In the genomic region with DNA sequence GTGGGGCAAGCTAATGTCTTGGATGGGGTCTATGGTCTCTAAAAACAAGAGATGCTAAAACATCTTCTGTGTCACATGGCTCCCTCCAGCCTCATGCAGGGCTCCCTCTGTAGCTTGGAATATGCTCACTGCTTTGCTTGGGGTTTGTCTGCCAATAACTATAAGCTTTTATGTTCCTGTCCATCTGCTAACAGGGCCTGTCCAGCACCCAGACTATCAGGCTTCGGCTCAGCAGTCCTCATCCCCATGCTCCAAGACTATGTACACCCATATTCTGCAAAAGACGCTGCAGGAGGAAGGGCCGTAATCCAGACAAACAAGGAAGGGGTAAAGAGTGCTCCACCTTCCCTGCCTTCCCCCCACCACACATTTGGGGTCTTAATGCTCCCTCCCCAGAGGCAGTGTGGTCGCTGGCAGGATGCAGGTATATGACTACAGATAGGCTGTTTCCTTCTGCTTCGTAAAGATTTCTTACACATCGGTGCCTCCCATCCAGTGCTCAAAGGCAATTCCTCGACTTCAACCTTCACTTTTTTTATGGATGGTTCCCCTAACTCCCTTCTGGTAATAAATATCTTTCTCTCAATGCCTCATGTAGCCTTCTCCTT, we compare ENCODE assay signal across 13 mouse cellular contexts.
"Had no signal": no experiment of that assay in that cellular context is flagged by ENCODE, and none has a peak within 500 bp of the region (broad histone marks: within the 10 kb centered on the region; RNA-seq: fewer than 3 reads in every experiment).

No protein-coding gene starts in this region.

- H3K4me3 ChIP-seq: limb, embryonic 15.5 days; liver, embryonic 12.5 days; megakaryocyte, embryonic 14.5 days; midbrain, embryonic 12.5 days had no signal

- H3K9me3 ChIP-seq: limb, embryonic 15.5 days; liver, embryonic 12.5 days; megakaryocyte, embryonic 14.5 days; midbrain, embryonic 12.5 days had no signal

- DNase-seq: kidney, adult 18-20 months; kidney, postnatal 14 days; layer of hippocampus, adult 9-11 months; layer of hippocampus, postnatal 36 days; lung, embryonic 14.5 days; lung, postnatal 10 days; lung, postnatal 4 days; right cerebral cortex, adult 18-20 months had no signal

- H3K27me3 ChIP-seq: limb, embryonic 15.5 days; liver, embryonic 12.5 days; midbrain, embryonic 12.5 days had no signal

- H3K9ac ChIP-seq: limb, embryonic 15.5 days; liver, embryonic 12.5 days; lung, embryonic 14.5 days; midbrain, embryonic 12.5 days had no signal

- H3K27ac ChIP-seq: limb, embryonic 15.5 days; liver, embryonic 12.5 days; midbrain, embryonic 12.5 days; stomach, postnatal 0 days had no signal

- H3K4me2 ChIP-seq: limb, embryonic 15.5 days; liver, embryonic 12.5 days; lung, embryonic 14.5 days; midbrain, embryonic 12.5 days had no signal

- H3K36me3 ChIP-seq: liver, embryonic 12.5 days had no signal

- H3K4me1 ChIP-seq: liver, embryonic 12.5 days had no signal

- ATAC-seq: liver, embryonic 12.5 days had no signal
